Mouse (Mus musculus) megakaryocyte, embryonic 14.5 days (primary cell): ENCODE results near the gene Sh3rf3. TPM values are rescaled to one million over a fixed set of nuclear protein-coding genes. Genes with fewer than 3 reads are reported as not detected.

Experiments
- H3K27me3 ChIP-seq: replicated peaks from 2 replicates; pipeline ENCODE3; 2012; ENCODE audit warnings: inconsistent platforms
- H3K36me3 ChIP-seq: replicated peaks from 2 replicates; pipeline ENCODE3; 2012; ENCODE audit warnings: low read length, inconsistent platforms, mixed read lengths
- H3K4me1 ChIP-seq: 2 replicates; pipeline ENCODE4 v1.6.1; 2012; ENCODE audit warnings: inconsistent platforms
- H3K4me3 ChIP-seq: replicated peaks from 2 replicates; pipeline ENCODE3; 2012; ENCODE audit warnings: moderate library complexity, mild to moderate bottlenecking, inconsistent platforms
- H3K9me3 ChIP-seq: 2 replicates; pipeline ENCODE4 v1.6.1; 2012; ENCODE audit warnings: inconsistent platforms
- FLI1 ChIP-seq: IDR thresholded peaks from 2 replicates; pipeline ENCODE4 v1.6.1; 2012; ENCODE audit warnings: low read length, inconsistent platforms, mixed read lengths
- GATA1 ChIP-seq: IDR thresholded peaks from 3 replicates; pipeline ENCODE4 v1.6.1; 2012; ENCODE audit warnings: mixed read lengths, low read length, inconsistent platforms, borderline replicate concordance
- polyA plus RNA-seq: library from polyadenylated mRNA; stranded (reverse); fragments of >175 nt; gene quantifications from 2 replicates; pipeline ENCODE4 v1.2.3, GENCODE M21; 2012; ENCODE audit warnings: low replicate concordance; ENCODE audit not compliant: insufficient read depth

Gene Sh3rf3
- polyA plus RNA-seq, 1 experiment: not detected

DNA sequence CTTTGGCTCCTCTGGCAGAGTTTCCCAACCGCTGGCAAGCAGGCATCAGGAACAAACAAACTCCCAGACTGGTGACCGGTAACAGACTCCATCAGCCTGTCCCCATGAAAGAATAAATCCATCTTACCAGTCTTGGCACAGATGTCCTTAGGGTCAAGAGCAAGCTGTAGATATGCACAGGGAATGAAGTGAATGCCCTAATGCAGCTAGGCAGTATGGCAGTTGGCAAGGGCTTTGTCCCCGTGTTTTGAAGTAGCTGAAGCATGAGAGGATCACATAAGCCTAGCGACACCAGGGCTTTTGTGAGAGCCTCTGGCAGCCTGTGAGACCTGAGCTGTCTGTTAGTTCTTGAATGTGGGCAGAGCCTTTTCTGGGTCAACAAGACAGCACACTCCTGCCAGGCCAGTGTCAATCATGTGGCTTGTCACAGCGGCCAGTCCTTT, 93.9 kb downstream of the Sh3rf3 start:
- Histone ChIP-seq H3K9me3 (no peaks in the 10 kb centered on the region; the same call in 1 of the 2 replicates), H3K4me1 (no peaks in the 10 kb centered on the region), H3K36me3 (no peaks in the 10 kb centered on the region), H3K27me3 (no peaks in the 10 kb centered on the region), H3K4me3 (no peak overlapping the region)
- no peak for TF ChIP-seq FLI1

DNA sequence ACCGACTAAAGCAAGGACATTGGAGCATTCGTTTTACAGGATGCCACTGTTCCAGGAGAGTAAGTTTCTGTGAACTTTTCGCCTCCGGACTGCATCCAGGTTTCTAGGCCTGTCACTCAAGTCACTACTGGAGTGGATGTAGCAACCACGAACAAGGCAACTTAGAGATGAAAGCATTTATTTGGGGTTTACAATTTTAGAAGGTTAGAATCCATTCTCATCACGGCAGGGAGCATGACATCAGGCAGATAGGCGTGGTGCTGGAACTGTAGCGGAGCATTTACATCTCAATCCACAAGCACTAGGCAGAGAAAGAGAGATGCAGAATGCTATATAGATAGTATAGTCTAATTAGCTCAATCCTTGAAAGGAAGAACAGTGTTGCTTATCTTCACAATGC, 95.3 kb downstream of the Sh3rf3 start:
- no peak for TF ChIP-seq FLI1
- no peak for TF ChIP-seq GATA1
- Histone ChIP-seq H3K27me3 (no peaks in the 10 kb centered on the region), H3K36me3 (no peaks in the 10 kb centered on the region), H3K9me3 (no peaks in the 10 kb centered on the region; the same call in 1 of the 2 replicates), H3K4me1 (no peaks in the 10 kb centered on the region), H3K4me3 (no peak overlapping the region)

- TF ChIP-seq FLI1 (no peak), GATA1 (no peak)
These were observed 102.4 kb downstream of the Sh3rf3 start for GRCm38 (mm10) chr10:58915301-58916245.

GRCm38 (mm10) chr10:58921643-58922188, 108.6 kb downstream of the Sh3rf3 start:
- Histone ChIP-seq H3K4me1 (0 out of 2 replicates have a peak, but pooled peaks cover 6% of the 10 kb centered on the region), H3K9me3 (no peaks in the 10 kb centered on the region), H3K27me3 (peaks cover 2% of the 10 kb centered on the region), H3K36me3 (no peaks in the 10 kb centered on the region), H3K4me3 (no peak overlapping the region)
- no peak for TF ChIP-seq GATA1
- TF ChIP-seq FLI1: no peak

More at GRCm38 (mm10) chr10:58915301-58916245, 102.4 kb downstream of the Sh3rf3 start:
- Histone ChIP-seq H3K27me3 (peaks cover 2% of the 10 kb centered on the region), H3K36me3 (no peaks in the 10 kb centered on the region), H3K4me1 (no peaks in the 10 kb centered on the region), H3K9me3 (no peaks in the 10 kb centered on the region), H3K4me3 (no peak overlapping the region)

- no peaks in the 10 kb centered on the region for H3K36me3 ChIP-seq
- peaks cover 2% of the 10 kb centered on the region for H3K27me3 ChIP-seq
- H3K4me3 ChIP-seq: no peak overlapping the region
- no peak for TF ChIP-seq FLI1
- TF ChIP-seq GATA1: no peak
- 0 out of 2 replicates have a peak, but pooled peaks cover 6% of the 10 kb centered on the region for H3K4me1 ChIP-seq
- no peaks in the 10 kb centered on the region for H3K9me3 ChIP-seq
These were observed 109.2 kb downstream of the Sh3rf3 start for GRCm38 (mm10) chr10:58922216-58922829.

DNA sequence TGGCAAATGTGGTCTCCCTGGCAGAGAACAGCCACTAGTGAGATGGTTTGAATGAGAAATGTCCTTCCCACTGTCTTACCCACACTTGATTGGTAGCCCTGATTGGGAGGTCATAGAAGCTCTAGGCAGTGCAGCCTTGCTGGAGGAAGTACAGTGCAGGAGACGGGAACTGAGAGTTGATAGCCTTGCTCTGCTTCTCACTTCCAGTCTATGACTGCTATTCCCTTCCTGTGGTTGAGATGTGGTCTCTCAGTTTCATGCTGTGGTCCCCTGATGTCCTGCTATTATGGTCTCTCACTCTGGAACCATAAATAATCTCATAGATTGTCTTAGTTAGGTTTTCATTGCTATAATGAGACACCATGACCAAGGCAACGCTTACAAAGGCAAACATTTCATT, 109.8 kb downstream of the Sh3rf3 start:
- peaks cover 2% of the 10 kb centered on the region for H3K27me3 ChIP-seq
- H3K36me3 ChIP-seq: no peaks in the 10 kb centered on the region
- no peak for TF ChIP-seq GATA1
- no peak for TF ChIP-seq FLI1
- no peaks in the 10 kb centered on the region for H3K9me3 ChIP-seq
- H3K4me3 ChIP-seq: no peak overlapping the region
- H3K4me1 ChIP-seq: 0 out of 2 replicates have a peak, but pooled peaks cover 6% of the 10 kb centered on the region

GRCm38 (mm10) chr10:58926578-58926977, 113.4 kb downstream of the Sh3rf3 start:
- Histone ChIP-seq H3K27me3 (no peaks in the 10 kb centered on the region), H3K4me3 (no peak overlapping the region), H3K36me3 (no peaks in the 10 kb centered on the region), H3K4me1 (0 out of 2 replicates have a peak, but pooled peaks cover 6% of the 10 kb centered on the region), H3K9me3 (no peaks in the 10 kb centered on the region)
- TF ChIP-seq GATA1: no peak
- TF ChIP-seq FLI1: no peak

- TF ChIP-seq FLI1 (no peak), GATA1 (no peak)
- Histone ChIP-seq H3K4me3 (no peak overlapping the region), H3K4me1 (no peaks in the 10 kb centered on the region), H3K27me3 (peaks cover 2% of the 10 kb centered on the region), H3K9me3 (no peaks in the 10 kb centered on the region), H3K36me3 (no peaks in the 10 kb centered on the region)
These were observed 115.8 kb downstream of the Sh3rf3 start for GRCm38 (mm10) chr10:58928952-58929442.

- Histone ChIP-seq H3K4me3 (no peak overlapping the region), H3K4me1 (no peaks in the 10 kb centered on the region), H3K9me3 (no peaks in the 10 kb centered on the region), H3K36me3 (no peaks in the 10 kb centered on the region), H3K27me3 (peaks cover 2% of the 10 kb centered on the region)
- TF ChIP-seq GATA1 (no peak), FLI1 (no peak)
These were observed 119.1 kb downstream of the Sh3rf3 start for GRCm38 (mm10) chr10:58932151-58932773.
